Mouse (Mus musculus) heart, embryonic 11.5 days (tissue): Measurements from ENCODE around the gene Chrd. TPM values are rescaled to one million over a fixed set of nuclear protein-coding genes. Genes with fewer than 3 reads are reported as not detected.

Source experiments
- ATAC-seq: fragments of 200-750 bp; cut with Nextera tagmentation; replicated peaks from 2 replicates; pipeline ENCODE4 v1.8.0; 2017; ENCODE audit warnings: moderate library complexity; ENCODE audit not compliant: insufficient number of reproducible peaks, low FRiP score, low TSS enrichment
- H3K27ac ChIP-seq: fragments of 300-500 bp; sonication (generic); 2 replicates; pipeline ENCODE4 v1.5.1; 2014; ENCODE audit warnings: mild to moderate bottlenecking, low read depth, low read length
- H3K27me3 ChIP-seq: fragments of 300-500 bp; sonication (generic); 2 replicates; pipeline ENCODE4 v1.6.1; 2014; ENCODE audit warnings: mild to moderate bottlenecking, low read length, mixed read lengths; ENCODE audit not compliant: control insufficient read depth, insufficient read depth
- H3K36me3 ChIP-seq: fragments of 300-500 bp; sonication (generic); 2 replicates; pipeline ENCODE4 v1.6.1; 2014; ENCODE audit warnings: mild to moderate bottlenecking, low read length, moderate library complexity, mixed read lengths; ENCODE audit not compliant: control insufficient read depth, insufficient read depth
- H3K4me1 ChIP-seq: fragments of 300-500 bp; sonication (generic); 2 replicates; pipeline ENCODE4 v1.6.1; 2014; ENCODE audit warnings: low read length; ENCODE audit not compliant: control insufficient read depth, insufficient read depth
- H3K4me2 ChIP-seq: fragments of 300-500 bp; sonication (generic); 2 replicates; pipeline ENCODE4 v1.6.1; 2014; ENCODE audit warnings: mild to moderate bottlenecking, moderate library complexity
- H3K4me3 ChIP-seq: fragments of 300-500 bp; sonication (generic); 2 replicates; pipeline ENCODE4 v1.5.1; 2014; ENCODE audit warnings: low read depth, low read length
- H3K9ac ChIP-seq: fragments of 300-500 bp; sonication (generic); 2 replicates; pipeline ENCODE4 v1.6.1; 2014; ENCODE audit warnings: mild to moderate bottlenecking, low read depth, low read length, moderate library complexity
- H3K9me3 ChIP-seq: fragments of 300-500 bp; sonication (generic); replicated peaks from 2 replicates; pipeline ENCODE4 v1.6.1; 2016; ENCODE audit warnings: low read length; ENCODE audit not compliant: control insufficient read depth
- WGBS: fragments of 180-500 bp; shearing (Covaris S2); extraction: QIAGEN DNeasy Blood & Tissue Kit; methylation state at CpG from one replicate; pipeline ENCODE4 v1.1.7; 2014; ENCODE audit not compliant: insufficient replicate concordance; 5-methylcytosine and 5-hydroxymethylcytosine counted together
- polyA plus RNA-seq: library from polyadenylated mRNA; unstranded; fragments of >200 nt; fragmentation: Nextera tagmentation; extraction: Ambion mirVana; gene quantifications from 2 replicates; pipeline ENCODE4 v1.2.1, GENCODE M21; 2014

The Chrd gene
- polyA plus RNA-seq, 1 experiment from 2014 or later = 0.42 TPM

GRCm38 (mm10) chr16:20706407-20707055, 26.4 kb upstream of the Chrd start:
- H3K9me3 ChIP-seq = no peaks in the 10 kb centered on the region
- peaks cover 4% of the 10 kb centered on the region; the same call in 1 of the 2 replicates for H3K36me3 ChIP-seq
- WGBS = 64% methylated on average over 2 of the region's 2 CpGs
- no peak overlapping the region for H3K4me3 ChIP-seq
- H3K4me1 ChIP-seq = peaks cover 14% of the 10 kb centered on the region
- no peak for ATAC-seq
- H3K27me3 ChIP-seq = no peaks in the 10 kb centered on the region
- no peak overlapping the region for H3K9ac ChIP-seq
- H3K4me2 ChIP-seq = no peak overlapping the region
- no peak overlapping the region for H3K27ac ChIP-seq

GRCm38 (mm10) chr16:20708220-20708938, 24.5 kb upstream of the Chrd start:
- H3K4me3 ChIP-seq = no peak overlapping the region
- no peak overlapping the region for H3K4me2 ChIP-seq
- no peak overlapping the region for H3K9ac ChIP-seq
- no peaks in the 10 kb centered on the region for H3K27me3 ChIP-seq
- 89% methylated on average over 21 of the region's 21 CpGs for WGBS
- no peak for ATAC-seq
- no peak overlapping the region for H3K27ac ChIP-seq
- H3K36me3 ChIP-seq = peaks cover 4% of the 10 kb centered on the region; the same call in 1 of the 2 replicates
- no peaks in the 10 kb centered on the region for H3K9me3 ChIP-seq
- no peaks in the 10 kb centered on the region; the same call in 1 of the 2 replicates for H3K4me1 ChIP-seq

- no peak for ATAC-seq
- Histone ChIP-seq H3K4me1 (peaks cover 7% of the 10 kb centered on the region), H3K36me3 (peaks cover 4% of the 10 kb centered on the region; the same call in 1 of the 2 replicates)
Measured at GRCm38 (mm10) chr16:20708939-20709734, 23.8 kb upstream of the Chrd start.

GRCm38 (mm10) chr16:20710370-20710769, 22.6 kb upstream of the Chrd start:
- no peak overlapping the region for H3K27ac ChIP-seq
- H3K4me2 ChIP-seq = no peak overlapping the region
- ATAC-seq = no peak
- 94% methylated on average over 11 of the region's 11 CpGs for WGBS
- H3K9me3 ChIP-seq = no peaks in the 10 kb centered on the region
- no peak overlapping the region for H3K4me3 ChIP-seq
- H3K9ac ChIP-seq = no peak overlapping the region
- H3K27me3 ChIP-seq = no peaks in the 10 kb centered on the region
- peaks cover 12% of the 10 kb centered on the region for H3K4me1 ChIP-seq
- peaks cover 4% of the 10 kb centered on the region; the same call in 1 of the 2 replicates for H3K36me3 ChIP-seq

More at GRCm38 (mm10) chr16:20708939-20709734, 23.8 kb upstream of the Chrd start:
- 75% methylated on average over 19 of the region's 19 CpGs for WGBS
- Histone ChIP-seq H3K27ac (no peak overlapping the region), H3K9ac (no peak overlapping the region), H3K9me3 (no peaks in the 10 kb centered on the region), H3K27me3 (no peaks in the 10 kb centered on the region), H3K4me2 (no peak overlapping the region), H3K4me3 (no peak overlapping the region)

- H3K27ac ChIP-seq = no peak overlapping the region
- H3K9ac ChIP-seq = no peak overlapping the region
- H3K27me3 ChIP-seq = no peaks in the 10 kb centered on the region
- H3K36me3 ChIP-seq = peaks cover 4% of the 10 kb centered on the region; the same call in 1 of the 2 replicates
- no peak for ATAC-seq
- WGBS = 73% methylated on average over 4 of the region's 4 CpGs
- H3K4me2 ChIP-seq = no peak overlapping the region
- H3K9me3 ChIP-seq = no peaks in the 10 kb centered on the region
- H3K4me1 ChIP-seq = peaks cover 14% of the 10 kb centered on the region
- no peak overlapping the region for H3K4me3 ChIP-seq
Measured at GRCm38 (mm10) chr16:20710810-20711209, 22.1 kb upstream of the Chrd start.

- WGBS = 70% methylated on average over 9 of the region's 9 CpGs
- Histone ChIP-seq H3K9ac (no peak overlapping the region), H3K4me2 (no peak overlapping the region), H3K27ac (no peak overlapping the region), H3K4me1 (peaks cover 21% of the 10 kb centered on the region), H3K4me3 (no peak overlapping the region), H3K27me3 (no peaks in the 10 kb centered on the region), H3K9me3 (no peaks in the 10 kb centered on the region), H3K36me3 (no peaks in the 10 kb centered on the region)
- no peak for ATAC-seq
Measured at GRCm38 (mm10) chr16:20712190-20712589, 20.7 kb upstream of the Chrd start.

- H3K4me2 ChIP-seq = peak overlapping the region; percentile 90
Measured at GRCm38 (mm10) chr16:20712889-20713288, 20.0 kb upstream of the Chrd start.

GRCm38 (mm10) chr16:20714307-20715080, 18.4 kb upstream of the Chrd start:
- Histone ChIP-seq H3K9me3 (no peaks in the 10 kb centered on the region), H3K4me1 (peaks cover 27% of the 10 kb centered on the region), H3K27ac (no peak overlapping the region), H3K4me3 (peak overlapping the region; percentile 61; the same call in 1 of the 2 replicates), H3K9ac (0 out of 2 replicates have a peak overlapping the region, but pooled peaks have one; percentile 10), H3K36me3 (no peaks in the 10 kb centered on the region), H3K27me3 (no peaks in the 10 kb centered on the region), H3K4me2 (peak overlapping the region; percentile 90)
- 37% methylated on average over 11 of the region's 11 CpGs for WGBS
- no peak for ATAC-seq

More at GRCm38 (mm10) chr16:20712889-20713288, 20.0 kb upstream of the Chrd start:
- Histone ChIP-seq H3K36me3 (no peaks in the 10 kb centered on the region), H3K27me3 (no peaks in the 10 kb centered on the region), H3K9me3 (no peaks in the 10 kb centered on the region), H3K4me1 (peaks cover 21% of the 10 kb centered on the region), H3K9ac (no peak overlapping the region), H3K27ac (no peak overlapping the region), H3K4me3 (no peak overlapping the region)
- WGBS = 51% methylated on average over 7 of the region's 7 CpGs
- ATAC-seq = no peak
